Comparison of ENCODE assay signal across 1 mouse cellular context in the genomic region with DNA sequence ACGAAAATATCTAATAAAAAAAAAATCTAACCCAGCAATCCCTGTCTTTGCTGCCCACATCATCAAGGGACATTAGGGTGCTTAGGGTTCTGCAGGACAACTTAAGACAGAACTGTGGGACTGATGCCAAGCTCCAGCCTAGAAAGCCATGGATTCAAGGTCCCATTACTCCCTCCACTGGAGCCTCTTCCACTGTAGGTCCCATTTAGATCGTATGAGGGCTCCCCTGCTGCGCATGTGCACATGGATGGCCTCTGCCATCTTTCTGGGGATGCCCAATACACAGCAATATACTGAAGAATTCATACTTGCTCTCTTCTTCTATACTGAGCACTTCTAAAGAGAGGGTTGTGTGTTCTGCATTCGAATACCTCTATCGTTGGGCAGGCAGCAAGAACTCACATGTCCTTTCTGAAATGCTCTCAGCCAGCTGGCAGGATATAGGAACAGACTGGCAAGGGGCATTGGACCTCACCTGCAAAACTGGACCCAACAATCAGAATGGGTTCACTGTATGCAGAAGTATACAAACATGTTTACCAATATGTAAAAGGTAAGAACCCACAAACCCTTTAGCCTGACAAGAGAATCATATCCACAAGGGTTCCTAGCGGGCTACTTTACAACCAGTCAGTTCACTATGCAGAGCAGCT.
TF ChIP-seq lines count a peak whose summit lies in the region.

No protein-coding gene starts in this region.

TF ChIP-seq in myocyte, 11 proteins besides CTCF, POLR2A, EP300 and RAD21:
- TF ChIP-seq MYOG (IDR thresholded peaks at IDR 0.05; ENCODE audit: control insufficient read depth in 1 of 3, insufficient read depth in 1 of 3, insufficient read length in 2 of 3, low read depth in 2 of 3) (no peak), SRF (IDR thresholded peaks at IDR 0.05; ENCODE audit: control insufficient read depth, insufficient read length, low read depth) (no peak), MYOD1 (IDR thresholded peaks at IDR 0.05; ENCODE audit: control insufficient read depth in 1 of 3, insufficient read length in 2 of 3, low read depth in 2 of 3) (no peak), TCF3 (IDR thresholded peaks at IDR 0.05; ENCODE audit: insufficient read length, low read depth) (no peak), REST (IDR thresholded peaks at IDR 0.05; ENCODE audit: insufficient read depth, insufficient read length) (no peak), USF1 (IDR thresholded peaks at IDR 0.05; ENCODE audit: low read depth) (no peak), POLR2AphosphoS2 (IDR thresholded peaks at IDR 0.05; ENCODE audit: insufficient read length, low read depth) (no peak), MAX (IDR thresholded peaks at IDR 0.05; ENCODE audit: low read depth) (no peak), CEBPB (IDR thresholded peaks at IDR 0.05; ENCODE audit: insufficient read depth, poor library complexity, severe bottlenecking) (no peak), E2F4 (IDR thresholded peaks at IDR 0.05; ENCODE audit: insufficient read depth) (no peak), TCF12 (IDR thresholded peaks at IDR 0.05; ENCODE audit: insufficient read depth, poor library complexity, severe bottlenecking) (no peak)
